Mouse (Mus musculus) intestine, postnatal 0 days (tissue): ENCODE results near the gene Traf3. TPM values are rescaled to one million over a fixed set of nuclear protein-coding genes. Genes with fewer than 3 reads are reported as not detected.

ENCODE experiments used
- ATAC-seq: fragments of 200-750 bp; cut with Nextera tagmentation; 2 replicates; pipeline ENCODE4 v1.8.0; 2017; ENCODE audit warnings: mild to moderate bottlenecking, moderate TSS enrichment, moderate library complexity
- H3K27ac ChIP-seq: fragments of 300-500 bp; sonication (generic); 2 replicates; pipeline ENCODE4 v1.5.1; 2014; ENCODE audit warnings: mild to moderate bottlenecking, low read depth, low read length, moderate library complexity
- H3K27me3 ChIP-seq: fragments of 300-500 bp; sonication (generic); replicated peaks from 2 replicates; pipeline ENCODE4 v1.6.1; 2014; ENCODE audit warnings: low read length, mixed read lengths; ENCODE audit not compliant: control insufficient read depth, insufficient read depth
- H3K36me3 ChIP-seq: fragments of 300-500 bp; sonication (generic); 2 replicates; pipeline ENCODE4 v1.6.1; 2014; ENCODE audit warnings: mild to moderate bottlenecking, moderate library complexity; ENCODE audit not compliant: control insufficient read depth, insufficient read depth
- H3K4me1 ChIP-seq: fragments of 300-500 bp; sonication (generic); replicated peaks from 2 replicates; pipeline ENCODE4 v1.6.1; 2014; ENCODE audit warnings: antibody characterized with exemption, low read length, mixed read lengths; ENCODE audit not compliant: control insufficient read depth, insufficient read depth
- H3K4me2 ChIP-seq: fragments of 300-500 bp; sonication (generic); replicated peaks from 2 replicates; pipeline ENCODE4 v1.6.1; 2014; ENCODE audit warnings: low read depth, mild to moderate bottlenecking, moderate library complexity
- H3K4me3 ChIP-seq: fragments of 300-500 bp; sonication (generic); 2 replicates; pipeline ENCODE4 v1.5.1; 2014; ENCODE audit warnings: low read depth, low read length
- H3K9ac ChIP-seq: fragments of 300-500 bp; sonication (generic); 2 replicates; pipeline ENCODE4 v1.6.1; 2014; ENCODE audit warnings: mild to moderate bottlenecking, low read depth, low read length
- H3K9me3 ChIP-seq: fragments of 300-500 bp; sonication (generic); 2 replicates; pipeline ENCODE4 v1.6.1; 2016; ENCODE audit warnings: mixed run types; ENCODE audit not compliant: control insufficient read depth
- CTCF ChIP-seq: sonication (generic); IDR thresholded peaks from 2 replicates; pipeline ENCODE4 v1.5.1; 2016; ENCODE audit warnings: low read depth, mild to moderate bottlenecking, control low read depth, antibody characterized with exemption, moderate library complexity
- WGBS: fragments of 180-500 bp; shearing (Covaris S2); extraction: QIAGEN DNeasy Blood & Tissue Kit; methylation state at CpG from one replicate; pipeline ENCODE4 v1.1.7; 2014; 5-methylcytosine and 5-hydroxymethylcytosine counted together
- polyA plus RNA-seq: library from polyadenylated mRNA; unstranded; fragments of >200 nt; fragmentation: Nextera tagmentation; extraction: Ambion mirVana; gene quantifications from 2 replicates; pipeline ENCODE4 v1.2.1, GENCODE M21; 2015

The Traf3 gene
- polyA plus RNA-seq, 1 experiment from 2014 or later = 4.0 TPM

DNA sequence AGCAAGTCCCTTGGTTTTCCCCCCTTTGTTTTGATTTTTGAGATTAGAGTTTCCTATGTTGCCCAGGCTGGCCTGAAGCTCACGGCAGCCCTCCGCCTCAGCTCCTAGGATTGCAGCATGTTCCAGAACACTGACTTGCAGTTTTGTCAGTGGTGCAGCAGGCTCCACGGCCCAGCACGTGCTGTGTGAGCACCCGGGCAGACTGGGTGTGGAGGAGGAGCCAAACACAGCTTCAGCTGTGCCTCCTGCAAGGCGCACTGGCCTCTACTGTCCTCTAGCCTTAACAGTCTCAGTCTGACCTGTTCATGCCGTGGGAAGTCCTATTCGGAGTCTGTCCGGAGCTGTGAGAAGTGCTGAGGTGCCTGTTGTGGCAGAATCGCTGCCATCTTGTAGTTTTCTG is 73.8 kb downstream of the Traf3 start:
- no peaks in the 10 kb centered on the region for H3K4me1 ChIP-seq
- peaks cover 23% of the 10 kb centered on the region; the same call in 1 of the 2 replicates for H3K36me3 ChIP-seq
- H3K4me2 ChIP-seq = no peak overlapping the region
- H3K9ac ChIP-seq = no peak overlapping the region
- H3K27ac ChIP-seq = no peak overlapping the region
- TF ChIP-seq CTCF = no peak
- ATAC-seq = no peak
- H3K27me3 ChIP-seq = no peaks in the 10 kb centered on the region
- 85% methylated on average over 10 of the region's 10 CpGs for WGBS
- no peaks in the 10 kb centered on the region for H3K9me3 ChIP-seq
- no peak overlapping the region for H3K4me3 ChIP-seq

DNA sequence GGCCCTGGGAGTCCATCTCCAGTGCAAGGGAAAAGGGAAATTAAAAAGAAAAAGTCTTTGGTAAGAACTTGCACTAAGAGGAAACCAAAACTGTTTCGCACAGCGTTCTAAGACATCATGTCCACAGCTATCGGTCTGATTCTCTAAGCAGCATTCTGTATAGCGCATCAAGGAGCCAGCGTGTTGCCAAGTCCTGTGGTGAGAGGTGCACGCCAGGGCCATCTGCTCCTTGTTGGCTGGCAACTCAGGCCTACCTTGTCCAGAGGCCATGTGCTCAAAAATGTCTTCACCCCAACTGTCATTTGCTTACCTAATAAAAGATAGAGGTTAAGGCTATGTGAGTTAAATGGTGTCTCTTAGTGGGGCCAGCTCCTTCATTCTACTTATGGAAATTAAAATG is 75.7 kb downstream of the Traf3 start:
- Histone ChIP-seq H3K36me3 (peaks cover 23% of the 10 kb centered on the region; the same call in 1 of the 2 replicates), H3K9me3 (no peaks in the 10 kb centered on the region), H3K27me3 (no peaks in the 10 kb centered on the region), H3K4me1 (no peaks in the 10 kb centered on the region), H3K4me2 (no peak overlapping the region), H3K4me3 (no peak overlapping the region), H3K27ac (no peak overlapping the region), H3K9ac (no peak overlapping the region)
- 94% methylated on average over 6 of the region's 6 CpGs for WGBS
- TF ChIP-seq CTCF = no peak
- no peak for ATAC-seq

DNA sequence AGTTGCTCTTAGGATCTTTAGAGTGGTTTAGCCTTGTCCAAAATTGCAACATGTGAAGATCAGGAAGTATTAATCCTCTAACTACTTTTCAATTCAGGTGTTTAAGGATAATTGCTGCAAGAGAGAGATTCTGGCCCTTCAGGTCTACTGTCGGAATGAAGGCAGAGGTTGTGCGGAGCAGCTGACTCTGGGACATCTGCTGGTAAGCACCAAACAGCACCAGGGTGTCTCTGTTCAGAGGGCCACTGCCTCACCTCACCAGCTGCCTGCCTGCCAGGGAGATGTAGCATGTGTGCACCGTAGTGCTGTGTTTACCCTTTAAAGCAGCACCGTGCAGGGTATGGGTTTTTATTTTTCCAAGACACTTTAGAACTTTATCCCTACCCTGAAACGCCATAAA is 76.2 kb downstream of the Traf3 start:
- no peak for ATAC-seq
- WGBS = 92% methylated on average over 5 of the region's 5 CpGs
- TF ChIP-seq CTCF = no peak

DNA sequence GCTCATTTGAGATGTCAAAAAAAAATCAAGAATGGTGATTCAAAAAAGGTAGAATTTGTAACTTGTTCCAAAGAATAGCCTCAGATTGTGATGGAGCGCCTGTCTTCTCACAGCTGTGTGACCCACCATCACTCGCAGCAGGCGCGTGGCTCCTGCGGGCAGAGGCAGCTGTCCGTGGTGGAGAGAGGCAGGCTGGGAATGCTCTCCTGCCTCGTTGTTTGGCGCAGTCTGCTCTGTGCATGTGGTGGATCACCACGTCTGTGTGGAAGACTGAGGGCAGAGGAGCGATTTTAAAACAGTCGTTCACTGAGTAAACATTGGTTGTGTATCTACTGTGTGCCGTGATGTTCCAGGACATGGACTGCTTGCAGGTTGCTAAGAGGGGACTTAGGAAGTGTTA is 77.6 kb downstream of the Traf3 start:
- Histone ChIP-seq H3K9ac (no peak overlapping the region), H3K4me3 (no peak overlapping the region), H3K4me1 (no peaks in the 10 kb centered on the region), H3K27ac (no peak overlapping the region), H3K4me2 (no peak overlapping the region), H3K27me3 (no peaks in the 10 kb centered on the region), H3K36me3 (peaks cover 29% of the 10 kb centered on the region), H3K9me3 (no peaks in the 10 kb centered on the region)
- no peak for ATAC-seq
- no peak for TF ChIP-seq CTCF
- WGBS = 76% methylated on average over 12 of the region's 12 CpGs

More for the DNA sequence above, 76.2 kb downstream of the Traf3 start:
- no peaks in the 10 kb centered on the region for H3K9me3 ChIP-seq
- no peaks in the 10 kb centered on the region for H3K27me3 ChIP-seq
- H3K36me3 ChIP-seq = peaks cover 22% of the 10 kb centered on the region; the same call in 1 of the 2 replicates
- H3K4me1 ChIP-seq = no peaks in the 10 kb centered on the region
- no peak overlapping the region for H3K27ac ChIP-seq
- H3K4me2 ChIP-seq = no peak overlapping the region
- no peak overlapping the region for H3K9ac ChIP-seq
- no peak overlapping the region for H3K4me3 ChIP-seq

DNA sequence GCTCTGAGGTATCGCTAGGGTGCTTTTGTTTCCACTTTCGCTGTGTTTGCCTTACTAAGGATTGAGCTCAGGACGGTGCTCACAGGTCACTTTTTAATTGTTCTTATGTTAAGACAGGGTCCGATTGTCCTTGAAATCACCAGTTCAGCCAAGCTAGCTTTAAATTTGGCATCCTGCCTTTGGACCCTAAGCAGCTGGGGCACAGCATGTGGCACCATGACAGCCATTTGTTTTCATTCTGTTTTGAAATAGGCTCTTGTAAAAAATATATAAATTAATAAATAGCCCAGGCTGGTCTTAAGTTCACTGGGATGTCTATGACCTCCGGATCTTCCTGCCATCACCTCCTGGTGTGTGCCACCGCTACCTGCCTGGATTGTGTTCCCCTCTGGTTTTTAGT is 78.9 kb downstream of the Traf3 start:
- WGBS = 83% methylated on average over 6 of the region's 6 CpGs
- no peaks in the 10 kb centered on the region for H3K4me1 ChIP-seq
- H3K4me3 ChIP-seq = no peak overlapping the region
- H3K36me3 ChIP-seq = peaks cover 33% of the 10 kb centered on the region
- H3K9ac ChIP-seq = no peak overlapping the region
- no peak overlapping the region for H3K27ac ChIP-seq
- no peaks in the 10 kb centered on the region for H3K9me3 ChIP-seq
- H3K27me3 ChIP-seq = no peaks in the 10 kb centered on the region
- H3K4me2 ChIP-seq = no peak overlapping the region
- ATAC-seq = no peak
- no peak for TF ChIP-seq CTCF

DNA sequence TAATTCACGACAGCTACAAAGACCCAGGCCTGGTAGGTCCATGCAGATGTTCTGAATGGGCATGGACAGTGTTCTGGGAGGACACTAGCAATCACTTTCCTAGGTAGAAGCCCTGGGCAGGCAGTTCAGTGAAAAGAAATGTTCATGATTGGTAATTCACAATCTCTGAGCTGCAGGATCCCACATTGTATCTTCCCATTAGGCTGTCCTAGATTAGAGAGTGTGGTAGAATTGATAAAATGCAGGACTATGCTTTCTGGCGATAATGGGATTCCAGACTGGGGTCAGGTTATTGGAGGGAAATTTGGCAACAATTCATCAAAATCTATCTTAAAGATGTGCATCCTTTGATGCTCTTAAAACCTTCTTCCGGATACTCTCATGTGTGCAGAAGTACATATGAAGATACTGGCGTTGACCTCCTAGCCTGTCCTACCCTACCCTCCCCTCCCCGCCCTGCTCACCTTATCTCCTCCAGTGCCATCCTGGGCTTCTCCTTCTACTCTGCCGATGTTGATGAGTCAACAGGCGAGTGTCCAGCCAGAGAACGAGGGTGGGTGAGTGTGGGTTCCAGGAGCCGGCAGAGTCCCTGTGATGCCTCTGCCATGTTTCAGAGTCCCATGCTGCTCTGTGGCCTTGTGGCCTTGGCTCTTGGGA is 80.8 kb downstream of the Traf3 start:
- H3K4me3 ChIP-seq = no peak overlapping the region
- H3K27me3 ChIP-seq = no peaks in the 10 kb centered on the region
- peaks cover 33% of the 10 kb centered on the region for H3K36me3 ChIP-seq
- no peak overlapping the region for H3K9ac ChIP-seq
- H3K27ac ChIP-seq = no peak overlapping the region
- H3K9me3 ChIP-seq = no peaks in the 10 kb centered on the region
- no peaks in the 10 kb centered on the region for H3K4me1 ChIP-seq
- TF ChIP-seq CTCF = no peak
- no peak for ATAC-seq
- no peak overlapping the region for H3K4me2 ChIP-seq
- 85% methylated on average over 9 of the region's 9 CpGs for WGBS

DNA sequence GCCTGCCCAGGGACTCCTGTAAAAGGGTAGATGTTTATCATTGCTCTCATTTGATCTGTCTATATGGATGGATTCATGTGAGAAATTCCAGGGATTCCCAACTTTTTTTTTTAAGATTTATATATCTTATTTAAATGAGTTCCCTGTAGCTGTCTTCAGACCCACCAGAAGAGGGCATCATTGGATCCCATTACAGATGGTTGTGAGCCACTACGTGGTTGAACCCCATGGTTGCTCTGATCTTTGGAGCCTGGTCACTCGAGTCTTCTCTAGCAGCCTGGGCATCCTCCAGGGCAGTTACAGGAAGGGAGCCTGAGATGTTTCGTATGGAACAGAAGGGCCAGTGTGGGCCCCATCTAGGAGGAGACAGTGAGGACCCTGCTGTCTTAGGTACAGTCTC is 82.9 kb downstream of the Traf3 start:
- peak; percentile 55 for TF ChIP-seq CTCF
- Histone ChIP-seq H3K9me3 (no peaks in the 10 kb centered on the region), H3K9ac (no peak overlapping the region), H3K4me3 (no peak overlapping the region), H3K4me1 (no peaks in the 10 kb centered on the region), H3K27ac (no peak overlapping the region), H3K36me3 (peaks cover 31% of the 10 kb centered on the region), H3K27me3 (no peaks in the 10 kb centered on the region), H3K4me2 (no peak overlapping the region)
- WGBS = 63% methylated on average over 3 of the region's 3 CpGs
- no peak for ATAC-seq
